Mouse (Mus musculus): Measurements from ENCODE around the gene Timp4.
"Not testable (repeated sequence)": the region's sequence is repeated elsewhere in the genome, so short reads cannot be mapped to it uniquely, and the experiment has no call there.

The Timp4 gene

DNA sequence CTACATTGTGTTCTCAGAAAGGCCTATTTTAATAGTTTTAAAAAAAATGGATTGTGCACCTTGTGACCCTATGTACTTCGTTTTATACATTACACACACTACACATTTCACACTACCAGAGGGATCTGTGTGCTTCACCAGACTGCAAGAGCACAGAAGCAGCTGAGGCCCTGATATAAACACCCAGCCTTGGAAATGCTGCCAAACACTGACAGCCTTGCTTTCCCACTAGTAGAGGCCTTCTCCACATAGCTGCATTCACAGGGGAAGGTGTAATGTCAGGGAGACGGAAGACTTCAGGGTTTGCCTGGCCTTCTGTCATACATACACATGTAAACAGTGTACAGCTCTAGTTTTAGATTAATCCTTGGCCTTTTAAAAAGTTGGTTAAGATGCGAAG, 3.2 kb upstream of the Timp4 start:
- DNase-seq (ENCODE audit: low read depth, low spot score) = no peak

DNA sequence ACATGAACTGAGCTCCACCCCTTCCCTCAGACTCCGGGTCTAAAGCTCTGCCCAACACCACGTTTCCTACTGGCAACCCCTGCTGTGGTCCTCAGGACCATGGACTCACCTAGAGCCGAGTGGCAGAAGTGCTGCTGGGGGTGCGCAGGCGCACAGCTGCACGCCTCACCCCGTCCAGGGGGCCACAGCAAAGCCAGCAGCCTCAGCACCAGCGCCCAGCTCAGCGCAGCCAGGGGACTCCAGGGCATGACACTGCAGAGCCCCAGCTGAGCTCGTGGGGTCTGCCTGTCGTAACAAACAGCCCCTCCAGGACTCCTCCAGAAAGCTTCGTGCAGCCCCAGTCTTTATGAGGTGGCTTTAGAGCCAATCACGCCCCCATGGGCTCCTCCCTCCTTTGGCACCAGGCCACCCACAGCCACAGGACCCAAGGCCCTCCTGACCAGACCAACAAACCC, 447 bp downstream of the Timp4 start:
- DNase-seq (ENCODE audit: low read depth, low spot score) = no peak

DNA sequence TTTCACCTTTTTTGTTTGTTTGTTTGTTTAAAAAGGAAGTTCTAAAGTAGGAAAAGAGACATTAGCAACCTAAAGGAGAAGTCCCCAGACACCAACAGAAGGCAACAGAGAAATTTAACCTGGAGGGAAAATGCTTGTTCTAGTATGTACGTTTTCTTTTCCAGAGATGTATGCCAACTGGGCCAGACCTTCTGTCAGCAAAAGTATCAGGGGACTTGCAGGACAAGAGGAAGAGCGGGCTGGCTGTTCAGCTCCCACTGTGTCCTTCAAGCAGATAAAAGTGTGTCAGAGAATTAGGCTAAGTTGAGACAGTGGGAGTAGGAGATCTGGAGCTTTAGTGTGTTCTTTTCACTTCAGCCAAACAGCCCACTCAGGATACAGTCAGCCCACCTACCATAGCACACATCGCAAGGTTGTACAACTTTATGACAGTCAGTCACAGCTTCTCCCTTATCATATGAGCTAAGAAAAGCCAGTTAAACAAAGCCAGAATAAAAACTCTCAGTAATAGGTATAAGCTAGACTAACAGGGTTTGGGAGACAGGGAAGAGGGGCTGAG, 6.4 kb downstream of the Timp4 start:
- no peak for DNase-seq (ENCODE audit: low read depth, low spot score)

DNA sequence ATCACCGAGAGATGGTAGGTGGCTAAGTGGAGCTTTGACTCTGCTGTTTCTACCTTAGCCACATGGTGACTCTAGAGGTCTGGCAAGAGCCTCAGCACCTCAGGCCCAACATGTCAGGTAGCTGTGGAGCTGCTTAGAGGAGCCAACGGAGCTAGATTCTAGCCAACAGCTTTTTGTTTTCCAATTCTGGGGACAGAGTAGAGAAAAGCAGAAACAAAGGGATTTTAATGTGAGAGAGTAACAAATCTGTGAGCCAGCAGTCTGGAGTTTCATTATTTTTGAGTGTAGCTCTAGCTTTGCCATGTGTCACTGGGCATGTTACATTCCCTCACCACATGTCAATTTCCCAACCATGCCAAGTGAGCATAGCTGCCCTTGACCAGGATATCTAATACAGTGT, 7.8 kb downstream of the Timp4 start:
- no peak for DNase-seq (ENCODE audit: low read depth, low spot score)

DNA sequence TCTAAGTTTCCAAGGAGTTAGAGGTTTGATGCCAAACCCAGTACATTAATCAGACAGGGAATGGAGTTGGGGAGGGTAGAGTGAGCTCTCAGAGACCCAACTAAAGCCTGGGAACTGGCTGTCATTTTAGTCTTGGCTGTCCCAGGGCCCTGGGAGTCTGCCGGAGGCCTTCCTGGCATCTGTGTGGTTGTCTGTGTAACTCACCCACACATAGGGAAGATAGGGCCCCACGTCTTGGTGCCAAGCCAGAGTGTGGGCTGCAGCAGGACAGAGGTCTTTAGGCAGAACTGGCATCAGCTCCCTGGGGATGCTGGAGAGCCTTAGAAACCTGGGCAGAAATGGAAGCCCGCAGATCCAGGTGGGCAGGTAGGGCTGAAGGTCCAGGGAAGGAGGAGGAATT, 10.1 kb downstream of the Timp4 start:
- DNase-seq (ENCODE audit: low read depth, low spot score) = no peak

DNA sequence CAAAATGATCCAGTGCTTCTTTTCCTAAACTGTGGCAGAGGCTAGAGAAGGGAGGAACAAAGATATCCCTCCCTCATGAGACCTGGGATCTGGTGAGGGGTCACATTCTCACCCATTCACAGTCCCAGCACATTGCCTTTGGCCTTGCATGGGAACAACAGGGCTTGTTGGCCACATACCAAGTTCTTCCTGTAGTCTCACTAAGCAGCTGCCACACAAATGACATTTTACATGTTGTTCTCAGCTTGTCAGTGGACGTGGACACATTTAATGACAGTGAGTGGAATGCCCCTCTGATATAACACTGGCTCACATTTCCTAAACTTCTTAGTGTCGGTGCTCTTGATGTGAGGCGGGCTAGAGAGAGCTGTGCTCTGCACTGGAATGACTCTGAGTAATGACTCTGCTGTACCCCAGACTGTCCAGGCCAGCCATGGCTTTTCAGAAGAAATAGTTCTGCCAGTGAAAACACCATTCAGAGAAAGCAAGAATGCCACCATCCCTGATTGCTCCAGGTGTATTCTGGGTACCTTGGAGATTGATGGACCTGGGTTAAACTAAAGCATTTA, 10.8 kb downstream of the Timp4 start:
- DNase-seq (ENCODE audit: low read depth, low spot score) = no peak

DNA sequence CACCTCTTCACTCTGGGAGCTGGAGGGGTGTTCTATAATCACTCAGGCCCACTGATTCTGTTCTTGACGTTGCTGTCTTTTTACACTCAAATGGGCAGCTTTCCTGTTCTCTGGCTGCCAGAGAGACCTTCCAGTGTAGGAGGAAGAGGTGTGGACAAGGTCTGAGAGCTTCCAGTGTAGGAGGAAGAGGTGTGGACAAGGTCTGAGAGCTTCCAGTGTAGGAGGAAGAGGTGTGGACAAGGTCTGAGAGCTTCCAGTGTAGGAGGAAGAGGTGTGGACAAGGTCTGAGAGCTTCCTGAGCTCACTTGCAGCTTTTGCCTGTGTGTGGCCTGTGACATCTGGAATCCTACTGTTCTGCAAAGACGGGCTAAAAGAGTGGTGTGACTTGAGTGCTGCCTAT, 11.6 kb downstream of the Timp4 start:
- not testable (repeated sequence) for DNase-seq (ENCODE audit: low read depth, low spot score)

DNA sequence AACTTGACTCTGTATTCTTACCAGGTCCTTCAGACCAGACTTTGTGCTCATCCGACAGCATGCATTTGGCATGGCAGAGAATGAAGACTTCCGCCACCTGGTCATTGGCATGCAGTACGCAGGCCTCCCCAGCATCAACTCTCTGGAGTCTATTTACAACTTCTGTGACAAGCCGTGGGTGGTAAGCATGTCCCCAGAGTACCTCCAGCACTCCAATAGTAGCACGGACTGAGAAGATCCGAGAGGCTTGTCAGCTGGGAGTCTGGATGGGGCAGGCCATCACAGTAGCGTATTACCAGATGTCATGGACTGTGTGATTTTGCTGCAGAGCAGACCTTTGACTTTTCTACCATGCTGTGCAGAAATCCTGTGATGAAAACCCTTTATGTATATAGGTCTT, 12.7 kb downstream of the Timp4 start:
- no peak for DNase-seq (ENCODE audit: low read depth, low spot score)

DNA sequence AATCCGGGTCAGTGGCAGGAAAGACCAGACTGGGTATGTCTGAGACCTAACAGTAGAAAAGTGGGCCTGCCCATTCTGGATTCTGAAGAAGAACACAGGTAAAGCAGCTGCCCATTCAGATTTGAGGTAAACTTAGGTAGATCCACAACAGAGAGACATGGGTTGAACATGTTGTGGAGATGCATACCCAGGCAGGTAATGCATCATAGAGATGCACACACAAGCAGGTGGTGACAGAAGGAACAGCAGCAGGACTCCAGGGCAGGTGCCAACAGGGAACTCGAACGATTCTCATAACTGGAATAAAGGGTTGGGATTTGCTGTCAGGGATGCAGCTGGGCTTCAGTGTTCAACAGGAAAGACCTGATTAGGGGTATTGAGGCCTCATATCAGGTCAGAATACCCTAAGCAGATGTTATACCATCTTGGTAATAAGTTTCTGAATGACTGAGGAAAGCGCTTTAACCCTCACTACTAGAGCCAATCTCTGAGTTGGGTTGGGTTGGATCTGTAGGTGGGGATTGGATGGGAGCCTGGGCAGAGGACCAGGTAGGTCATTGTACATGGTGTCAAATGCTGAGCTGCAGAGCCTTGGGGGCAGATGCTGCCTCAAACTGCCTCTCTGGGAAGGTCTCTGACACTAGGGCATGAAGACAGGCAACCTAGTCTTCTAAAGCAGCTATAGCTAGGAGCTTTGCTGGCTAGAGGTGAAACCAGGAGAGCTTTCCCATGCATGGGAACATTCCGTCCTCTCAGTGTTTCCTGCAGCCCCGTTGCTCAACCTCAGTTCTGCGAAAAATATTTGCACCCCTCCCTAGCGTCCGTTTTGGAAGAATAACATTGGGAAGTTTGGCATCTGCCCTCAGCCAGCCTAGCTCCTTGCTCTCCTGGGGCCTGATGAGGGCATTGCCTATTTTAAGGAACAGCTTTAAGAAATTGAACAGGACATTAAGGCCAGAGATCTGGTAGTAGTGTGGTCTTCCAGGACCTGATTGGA, 13.7 kb downstream of the Timp4 start:
- DNase-seq (ENCODE audit: low read depth, low spot score) = no peak

DNA sequence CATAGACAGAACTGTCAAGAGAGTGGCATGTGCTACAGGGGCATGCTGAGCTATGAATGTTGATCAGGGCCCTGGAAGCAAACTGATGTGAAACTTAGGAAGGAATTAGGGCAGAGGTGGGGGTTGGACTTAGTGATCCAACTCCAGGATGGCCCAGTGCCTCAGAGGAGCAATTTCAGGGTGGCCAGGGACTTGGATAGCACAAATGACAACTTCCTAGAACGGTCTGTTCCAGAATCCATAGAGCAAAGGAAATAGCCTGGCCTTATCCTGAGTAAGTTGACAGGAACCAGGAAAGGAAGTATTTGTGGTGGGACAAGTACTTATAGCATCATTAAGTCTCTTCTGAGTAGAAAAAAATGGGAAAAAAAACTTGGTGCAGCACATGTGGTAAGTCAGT, 19.4 kb downstream of the Timp4 start:
- DNase-seq (ENCODE audit: low read depth, low spot score) = no peak

DNA sequence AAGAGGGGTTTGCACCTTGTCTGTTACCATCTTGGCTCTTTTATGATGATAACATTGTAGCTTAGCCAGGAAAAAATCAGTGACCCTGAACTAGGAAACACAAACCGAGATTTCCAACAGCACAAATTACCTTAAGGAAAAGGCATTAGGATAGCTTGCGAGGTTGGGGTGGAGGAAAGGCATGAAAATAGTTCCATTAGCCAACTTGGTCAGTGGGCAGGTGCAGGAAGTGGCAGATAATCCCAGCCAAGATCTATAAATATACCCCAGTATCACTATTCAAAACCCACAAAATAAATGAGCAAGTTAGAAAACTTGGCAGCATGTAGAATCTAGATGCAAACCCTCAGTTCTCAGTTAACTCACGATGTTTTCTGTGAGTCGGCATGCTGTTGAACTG, 20.2 kb downstream of the Timp4 start:
- no peak for DNase-seq (ENCODE audit: low read depth, low spot score)

DNA sequence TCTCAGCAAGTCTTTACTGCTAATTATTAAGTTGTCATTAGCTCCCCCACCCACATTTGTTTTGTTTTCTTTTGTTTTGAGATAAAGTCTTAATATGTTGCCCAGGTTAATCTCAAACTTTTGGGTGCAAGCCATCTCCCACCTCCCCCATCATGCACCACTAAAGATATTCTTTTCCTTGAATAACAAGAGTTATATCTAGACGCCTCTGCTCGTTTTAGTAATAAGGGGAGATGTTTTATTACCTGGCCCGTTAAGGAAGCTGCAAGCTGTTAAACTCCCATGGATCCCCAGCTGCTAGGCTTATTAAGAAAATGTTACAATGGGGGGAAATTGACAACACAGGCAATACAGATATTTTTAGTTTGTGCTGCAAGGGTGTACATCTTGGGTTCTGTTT, 21.4 kb downstream of the Timp4 start:
- no peak for DNase-seq (ENCODE audit: low read depth, low spot score)

DNA sequence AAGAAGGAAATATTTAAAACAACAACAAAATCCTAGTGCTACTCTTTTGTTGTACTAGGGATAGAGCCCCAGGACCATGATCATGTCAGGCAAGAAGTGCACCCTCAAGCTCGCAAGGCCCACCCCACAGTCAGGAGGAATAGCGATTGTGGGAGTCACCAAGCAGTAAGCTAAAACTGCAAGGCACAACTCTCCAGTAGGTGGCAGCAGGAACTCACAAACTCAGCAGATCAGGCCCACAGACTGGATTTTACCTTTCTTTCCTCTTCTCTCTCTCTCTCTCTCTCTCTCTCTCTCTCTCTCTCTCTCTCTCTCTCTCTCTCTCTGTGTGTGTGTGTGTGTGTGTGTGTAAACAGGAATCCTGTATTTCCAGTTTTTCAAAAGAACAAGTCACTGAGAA, 24.5 kb downstream of the Timp4 start:
- DNase-seq (ENCODE audit: low read depth, low spot score) = peak; percentile 81

DNA sequence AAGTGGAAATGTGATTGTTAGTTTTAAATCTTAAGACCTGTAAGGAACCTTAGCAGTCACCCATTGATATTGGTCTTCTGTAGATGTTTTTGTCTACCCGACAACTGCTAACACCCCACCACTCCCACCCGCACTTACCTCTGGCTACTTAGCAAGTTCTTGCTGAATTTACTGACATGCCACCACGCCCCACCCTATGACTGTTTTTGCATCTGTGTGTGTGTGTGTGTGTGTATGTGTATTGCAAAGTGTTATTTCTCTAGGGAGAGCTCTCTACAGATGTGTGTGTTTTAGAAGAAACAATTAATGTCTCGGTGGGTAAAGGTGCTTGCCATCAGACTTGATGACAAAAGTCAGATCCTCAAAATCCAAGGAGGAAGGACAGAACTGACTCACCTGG, 25.0 kb downstream of the Timp4 start, which contains the start of gene Gm17482:
Gene Gm17482, plus strand, starts transcription at position 301 of the 400 bp plus-strand sequence.
- no peak for DNase-seq (ENCODE audit: low read depth, low spot score)

DNA sequence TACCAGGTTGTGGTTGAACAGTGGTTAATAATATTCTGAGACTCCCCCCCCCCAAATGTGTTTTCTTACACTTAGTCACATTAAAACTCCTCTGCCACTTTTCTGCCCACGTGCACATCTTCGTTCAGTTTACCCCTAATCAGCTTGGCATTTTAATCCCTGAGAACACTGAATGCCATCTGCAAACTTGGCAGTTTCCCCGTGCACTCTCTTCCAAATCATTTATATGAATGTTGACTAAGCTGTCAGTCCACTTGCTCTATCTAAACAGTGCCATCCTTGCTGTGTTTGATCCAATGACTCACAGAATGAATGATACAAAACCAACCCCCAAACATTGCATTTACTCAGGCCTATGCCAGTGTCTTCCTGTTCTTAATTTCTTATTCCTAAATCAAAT, 26.5 kb downstream of the Timp4 start:
- DNase-seq (ENCODE audit: low read depth, low spot score) = no peak

DNA sequence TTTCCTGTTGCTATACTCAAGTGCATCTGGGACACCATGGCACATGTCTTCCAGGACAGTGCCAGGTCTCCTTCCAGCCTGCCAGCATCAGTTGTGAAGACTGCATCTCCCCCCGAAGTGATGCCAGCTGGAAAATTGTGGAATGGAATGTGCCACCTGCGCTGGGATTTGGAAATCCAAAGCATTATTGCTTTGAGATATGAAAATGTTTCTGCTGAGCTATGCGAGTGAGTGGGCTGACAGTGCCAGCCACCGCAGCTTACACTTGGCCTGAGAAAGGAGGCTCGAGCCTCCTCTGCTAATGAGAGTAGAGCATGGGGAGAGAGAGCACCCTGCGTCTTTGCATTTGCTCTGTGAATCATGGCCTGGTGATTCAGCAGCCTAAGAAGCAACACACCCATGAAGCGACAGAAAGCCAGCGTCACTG, 30.8 kb downstream of the Timp4 start:
- no peak for DNase-seq (ENCODE audit: low read depth, low spot score)

DNA sequence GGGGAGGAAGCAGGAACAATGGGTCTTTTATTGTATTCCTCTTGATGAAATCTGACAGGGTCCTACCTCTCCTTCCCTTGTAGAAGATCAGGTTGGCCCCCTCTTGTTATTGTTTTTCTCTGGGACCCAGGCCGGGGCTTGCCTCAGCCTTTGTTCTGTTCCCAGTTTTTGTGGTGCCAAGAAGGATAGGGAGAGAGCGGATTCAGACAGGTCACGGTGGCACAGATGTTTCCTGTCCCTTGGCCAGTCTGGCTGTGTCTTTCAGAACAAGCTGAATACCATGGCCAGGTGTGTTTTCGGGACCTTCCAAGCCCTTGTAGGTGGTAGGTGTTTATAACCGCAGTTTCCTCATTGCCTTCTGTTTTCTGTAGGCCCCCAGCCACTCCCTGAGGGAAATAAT, 38.9 kb downstream of the Timp4 start:
- DNase-seq (ENCODE audit: low read depth, low spot score) = peak; percentile 19

DNA sequence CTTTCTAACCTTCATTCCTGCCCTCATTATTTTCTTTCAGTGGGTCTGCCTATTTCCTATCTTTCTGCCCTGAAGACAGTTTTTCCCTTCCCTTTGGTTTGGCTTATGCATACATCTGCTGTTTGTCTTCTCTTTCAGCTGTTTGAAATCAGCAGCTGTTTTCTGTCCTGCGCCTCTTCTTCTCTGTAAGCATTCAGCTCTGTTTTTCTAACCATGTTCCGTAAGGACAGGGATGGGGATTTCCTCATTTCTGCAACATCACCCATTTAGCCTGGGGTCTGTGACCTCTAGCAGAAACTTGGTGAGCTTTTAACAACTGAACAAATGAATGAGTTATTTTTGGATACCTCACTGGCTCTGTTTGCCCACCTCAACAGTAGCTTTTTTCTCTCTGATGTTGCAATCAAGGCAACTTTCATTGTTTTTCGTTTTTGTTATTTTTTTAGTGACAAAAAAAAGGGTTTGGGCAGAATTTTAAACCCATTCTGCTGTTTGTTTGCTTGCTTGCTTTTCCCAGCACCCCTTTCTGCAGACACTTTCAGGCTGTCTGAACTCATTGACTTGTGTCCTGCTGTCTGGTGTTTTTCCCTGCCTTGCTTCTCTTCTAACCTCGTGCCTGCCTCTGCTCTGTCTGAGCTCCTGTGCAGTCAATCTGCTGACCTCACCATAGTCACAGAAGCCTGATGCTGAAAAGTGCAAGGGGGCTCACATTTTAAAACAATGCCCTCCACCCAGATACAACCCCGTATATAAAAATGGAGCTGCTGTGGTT, 39.7 kb downstream of the Timp4 start:
- DNase-seq (ENCODE audit: low read depth, low spot score) = no peak

DNA sequence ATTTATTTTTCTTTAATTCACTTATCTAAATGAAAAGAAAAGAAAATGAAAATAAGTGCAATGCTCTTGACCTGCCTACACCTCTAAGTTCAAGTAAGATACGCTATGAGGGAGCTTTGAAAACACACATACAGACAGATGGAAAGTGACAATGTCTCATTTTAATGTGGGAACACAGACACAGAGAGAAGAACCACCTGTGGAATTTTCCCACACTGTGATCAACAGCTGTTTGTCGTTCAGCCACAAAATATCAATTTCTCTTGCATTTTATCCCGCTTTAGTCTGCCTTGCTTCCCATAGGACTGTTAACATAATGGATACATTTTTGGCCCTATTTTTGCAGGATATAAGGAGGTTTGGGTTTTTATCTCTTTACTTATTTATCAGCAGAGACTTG, 41.2 kb downstream of the Timp4 start:
- DNase-seq (ENCODE audit: low read depth, low spot score) = no peak

DNA sequence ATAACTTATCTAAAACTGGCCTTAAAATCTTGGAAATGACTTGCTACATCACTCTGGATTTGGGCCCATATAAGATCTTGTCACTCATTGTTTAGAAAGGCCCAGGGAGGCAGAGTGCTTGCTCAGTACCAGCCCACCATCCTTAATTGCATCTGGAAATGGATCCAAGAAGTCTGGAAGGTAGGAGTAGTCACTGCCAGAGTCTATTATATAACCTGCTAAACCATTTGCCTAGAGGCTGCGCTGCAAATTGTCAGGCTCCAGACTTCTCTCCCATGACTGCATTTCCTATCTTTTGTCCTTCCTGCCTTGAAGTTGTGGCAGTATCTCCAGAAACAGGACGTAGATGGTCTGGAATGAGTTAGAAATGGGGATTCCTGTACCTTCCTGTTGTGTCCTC, 41.8 kb downstream of the Timp4 start:
- DNase-seq (ENCODE audit: low read depth, low spot score) = no peak

DNA sequence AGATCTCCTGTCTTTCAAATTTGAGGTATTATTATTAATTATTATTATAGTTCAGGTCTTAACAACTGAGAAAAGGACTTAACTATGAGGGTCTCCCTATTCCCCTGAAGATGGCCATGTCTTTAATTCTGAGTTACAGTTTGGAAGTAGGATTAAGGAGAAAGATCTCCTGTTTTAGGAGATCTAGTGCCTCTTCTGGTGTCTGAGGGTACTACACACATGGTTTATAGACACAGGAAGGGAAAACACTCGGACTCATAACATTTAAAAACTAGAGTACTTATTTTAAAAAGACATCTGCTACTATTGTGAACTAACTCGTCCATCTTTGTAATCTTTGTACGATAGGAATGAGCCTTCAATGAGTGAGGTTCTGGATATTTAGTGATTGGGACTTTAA, 49.0 kb downstream of the Timp4 start:
- DNase-seq (ENCODE audit: low read depth, low spot score) = no peak

DNA sequence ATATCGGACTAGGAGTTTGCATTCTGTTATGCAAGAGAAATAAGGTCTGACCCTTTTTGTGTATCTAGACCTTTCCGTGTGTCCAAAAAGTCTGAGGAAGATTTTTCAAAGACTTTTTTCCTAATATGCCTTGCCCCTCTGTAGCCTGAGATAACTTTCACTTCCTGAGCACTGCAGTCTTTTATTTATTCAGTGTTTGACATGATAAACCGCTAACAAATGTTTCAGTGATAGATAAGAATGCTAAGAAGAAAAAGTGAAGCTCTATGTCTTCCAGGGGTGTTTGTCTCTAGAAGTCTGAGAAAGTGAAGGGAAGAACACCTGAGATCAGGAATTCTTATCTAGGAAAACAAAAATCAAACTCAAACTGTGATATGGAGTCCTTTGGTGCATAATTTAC, 51.3 kb downstream of the Timp4 start:
- no peak for DNase-seq (ENCODE audit: low read depth, low spot score)
